ENCODE assay signal across 10 mouse cellular contexts in genomic region chr8:111305031-111305730, GRCm38 (mm10). TPM values are rescaled to one million over a fixed set of nuclear protein-coding genes. Genes with fewer than 3 reads are reported as not detected.
DNase-seq lines count a peak whose midpoint lies in the region; ATAC-seq and TF ChIP-seq lines count a peak whose summit lies in the region.
"Had no signal": no experiment of that assay in that cellular context is flagged by ENCODE, and none has a peak within 500 bp of the region (broad histone marks: within the 10 kb centered on the region; RNA-seq: fewer than 3 reads in every experiment).

No protein-coding gene starts in this region.

- TF ChIP-seq CTCF in hindbrain, postnatal 0 days (IDR thresholded peaks at IDR 0.05; ENCODE audit: low read depth) = no peak
- TF ChIP-seq CTCF in midbrain, postnatal 0 days (IDR thresholded peaks at IDR 0.05) = no peak

- H3K36me3 ChIP-seq in hindbrain, postnatal 0 days (ENCODE audit: insufficient read depth, low read length) = no peaks in the 10 kb centered on the region
- H3K36me3 ChIP-seq in hindbrain, embryonic 13.5 days = no peaks in the 10 kb centered on the region
- H3K36me3 ChIP-seq in midbrain, embryonic 11.5 days (ENCODE audit: control insufficient read depth, insufficient read depth, low read length) = no peaks in the 10 kb centered on the region
- H3K36me3 ChIP-seq in midbrain, postnatal 0 days (ENCODE audit: insufficient read depth, low read length) = no peaks in the 10 kb centered on the region
- H3K36me3 ChIP-seq: midbrain, embryonic 12.5 days; neural tube, embryonic 13.5 days had no signal

- no peak overlapping the region for H3K4me3 ChIP-seq in hindbrain, postnatal 0 days (ENCODE audit: low read length)
- no peak overlapping the region for H3K4me3 ChIP-seq in hindbrain, embryonic 13.5 days
- H3K4me3 ChIP-seq in midbrain, embryonic 11.5 days (ENCODE audit: low read depth, low read length) = no peak overlapping the region
- H3K4me3 ChIP-seq in midbrain, postnatal 0 days (ENCODE audit: low read depth, low read length) = no peak overlapping the region
- H3K4me3 ChIP-seq: midbrain, embryonic 12.5 days; neural tube, embryonic 13.5 days had no signal

- no peaks in the 10 kb centered on the region for H3K9me3 ChIP-seq in hindbrain, postnatal 0 days (ENCODE audit: low read length)
- no peaks in the 10 kb centered on the region for H3K9me3 ChIP-seq in hindbrain, embryonic 13.5 days
- no peaks in the 10 kb centered on the region for H3K9me3 ChIP-seq in midbrain, embryonic 11.5 days (ENCODE audit: control insufficient read depth, low read length)
- no peaks in the 10 kb centered on the region for H3K9me3 ChIP-seq in midbrain, postnatal 0 days (ENCODE audit: low read length)
- H3K9me3 ChIP-seq: midbrain, embryonic 12.5 days; neural tube, embryonic 13.5 days had no signal

- no peak for ATAC-seq in hindbrain, postnatal 0 days
- no peak for ATAC-seq in hindbrain, embryonic 13.5 days (ENCODE audit: low FRiP score)
- no peak for ATAC-seq in midbrain, embryonic 11.5 days (ENCODE audit: low FRiP score)
- no peak for ATAC-seq in midbrain, postnatal 0 days (ENCODE audit: low FRiP score)
- ATAC-seq: liver, postnatal 0 days had no signal

- H3K4me1 ChIP-seq in hindbrain, postnatal 0 days (ENCODE audit: insufficient read depth, low read length) = no peaks in the 10 kb centered on the region
- H3K4me1 ChIP-seq in hindbrain, embryonic 13.5 days (replicated peaks) = 0 out of 2 replicates have a peak, but pooled peaks cover 4% of the 10 kb centered on the region
- no peaks in the 10 kb centered on the region for H3K4me1 ChIP-seq in midbrain, embryonic 11.5 days (ENCODE audit: control insufficient read depth, insufficient read depth, low read length)
- H3K4me1 ChIP-seq in midbrain, postnatal 0 days (ENCODE audit: insufficient read depth, low read length) = no peaks in the 10 kb centered on the region
- H3K4me1 ChIP-seq: midbrain, embryonic 12.5 days; neural tube, embryonic 13.5 days had no signal

- no peaks in the 10 kb centered on the region for H3K27me3 ChIP-seq in hindbrain, postnatal 0 days (ENCODE audit: insufficient read depth, low read length)
- H3K27me3 ChIP-seq in hindbrain, embryonic 13.5 days = no peaks in the 10 kb centered on the region
- no peaks in the 10 kb centered on the region for H3K27me3 ChIP-seq in midbrain, embryonic 11.5 days (ENCODE audit: control insufficient read depth, insufficient read depth, low read length)
- no peaks in the 10 kb centered on the region for H3K27me3 ChIP-seq in midbrain, postnatal 0 days (ENCODE audit: insufficient read depth, low read length)
- H3K27me3 ChIP-seq: midbrain, embryonic 12.5 days; neural tube, embryonic 13.5 days had no signal

- WGBS in hindbrain, postnatal 0 days = 24% methylated on average over 5 of the region's 5 CpGs
- WGBS in hindbrain, embryonic 13.5 days = 30% methylated on average over 5 of the region's 5 CpGs
- WGBS in midbrain, embryonic 11.5 days = 24% methylated on average over 5 of the region's 5 CpGs
- WGBS in midbrain, postnatal 0 days = 27% methylated on average over 5 of the region's 5 CpGs

- peak; percentile 29 for DNase-seq in hindbrain, postnatal 0 days (ENCODE audit: low spot score)
- peak; percentile 49 for DNase-seq in midbrain, embryonic 11.5 days (ENCODE audit: low spot score, missing footprints)
- no peak for DNase-seq in midbrain, postnatal 0 days (ENCODE audit: low spot score)
- peak; percentile 42 for DNase-seq in adrenal gland, postnatal 25 days
- DNase-seq in testis, postnatal 10 days (ENCODE audit: low spot score) = peak; percentile 57
- no peak for DNase-seq in layer of hippocampus, adult 8-10 months (ENCODE audit: low spot score in 2 of 2)
- DNase-seq: liver, postnatal 0 days had no signal

- no peak overlapping the region for H3K9ac ChIP-seq in hindbrain, postnatal 0 days (replicated peaks; ENCODE audit: low read length)
- H3K9ac ChIP-seq in hindbrain, embryonic 13.5 days = no peak overlapping the region
- H3K9ac ChIP-seq in midbrain, embryonic 11.5 days (ENCODE audit: low read length) = no peak overlapping the region
- no peak overlapping the region for H3K9ac ChIP-seq in midbrain, postnatal 0 days (replicated peaks; ENCODE audit: low read length, poor library complexity, severe bottlenecking)
- H3K9ac ChIP-seq: liver, postnatal 0 days; midbrain, embryonic 12.5 days; neural tube, embryonic 13.5 days had no signal

- H3K4me2 ChIP-seq in hindbrain, postnatal 0 days (ENCODE audit: low read depth, low read length) = 0 out of 2 replicates have a peak overlapping the region, but pooled peaks have one; percentile 21
- no peak overlapping the region for H3K4me2 ChIP-seq in hindbrain, embryonic 13.5 days
- no peak overlapping the region for H3K4me2 ChIP-seq in midbrain, embryonic 11.5 days
- no peak overlapping the region for H3K4me2 ChIP-seq in midbrain, postnatal 0 days (ENCODE audit: low read depth, low read length, poor library complexity, severe bottlenecking)
- H3K4me2 ChIP-seq: midbrain, embryonic 12.5 days; neural tube, embryonic 13.5 days had no signal

- peak overlapping the region; percentile 26; the same call in 1 of the 2 replicates for H3K27ac ChIP-seq in hindbrain, postnatal 0 days
- no peak overlapping the region for H3K27ac ChIP-seq in hindbrain, embryonic 13.5 days
- H3K27ac ChIP-seq in midbrain, embryonic 11.5 days (ENCODE audit: low read depth, low read length) = no peak overlapping the region
- no peak overlapping the region for H3K27ac ChIP-seq in midbrain, postnatal 0 days (ENCODE audit: low read depth, low read length)
- H3K27ac ChIP-seq: midbrain, embryonic 12.5 days; neural tube, embryonic 13.5 days had no signal

RNA-seq across cellular contexts. Expression of gene Rfwd3, which starts 5.2 kb away (rescaled TPM):
- 21.6 and 26.6 TPM in 2 replicates for total RNA-seq in hindbrain, postnatal 0 days (2014; rRNA removed)
- 14.8 and 15.4 TPM in 2 replicates for polyA plus RNA-seq in hindbrain, postnatal 0 days (2015; fragmentation: Nextera tagmentation; extraction: Ambion mirVana)
- polyA plus RNA-seq in hindbrain, embryonic 13.5 days (2015; fragmentation: Nextera tagmentation; extraction: Ambion mirVana) = 26.8 and 29.0 TPM in 2 replicates
- polyA plus RNA-seq in midbrain, embryonic 11.5 days (2014; fragmentation: Nextera tagmentation; extraction: Ambion mirVana) = 91.4 and 93.6 TPM in 2 replicates
- 17.2 and 19.2 TPM in 2 replicates for total RNA-seq in midbrain, postnatal 0 days (2014; rRNA removed)
- polyA plus RNA-seq in midbrain, postnatal 0 days (2015; fragmentation: Nextera tagmentation; extraction: Ambion mirVana) = 10.3 and 10.5 TPM in 2 replicates
- total RNA-seq in adrenal gland, postnatal 25 days (2021) = 67.2 and 88.7 TPM in 2 replicates
- total RNA-seq in layer of hippocampus, adult 8-10 months (2022) = 10 to 100 TPM; 21.7 to 24.5 (median 22.6) TPM

RNA-seq across cellular contexts. Expression of gene Mlkl, which starts 32.8 kb away (rescaled TPM):
- 0.63 TPM in 1 of 2 replicates, not detected in the other for total RNA-seq in hindbrain, postnatal 0 days (2014; rRNA removed)
- polyA plus RNA-seq in hindbrain, postnatal 0 days (2015; fragmentation: Nextera tagmentation; extraction: Ambion mirVana) = 0.60 and 0.63 TPM in 2 replicates
- 0.22 and 0.78 TPM in 2 replicates for polyA plus RNA-seq in hindbrain, embryonic 13.5 days (2015; fragmentation: Nextera tagmentation; extraction: Ambion mirVana)
- polyA plus RNA-seq in midbrain, embryonic 11.5 days (2014; fragmentation: Nextera tagmentation; extraction: Ambion mirVana) = 0.45 and 0.65 TPM in 2 replicates
- not detected in 2 replicates for total RNA-seq in midbrain, postnatal 0 days (2014; rRNA removed)
- polyA plus RNA-seq in midbrain, postnatal 0 days (2015; fragmentation: Nextera tagmentation; extraction: Ambion mirVana) = 0.43 and 0.56 TPM in 2 replicates
- 20.7 and 27.5 TPM in 2 replicates for total RNA-seq in adrenal gland, postnatal 25 days (2021)
- 1 to 10 TPM in 1 of 4 experiments, under 1 TPM in 2, not detected in 1; 0.54 to 1.2 (median 0.85) TPM for total RNA-seq in layer of hippocampus, adult 8-10 months (2022)

RNA-seq across cellular contexts. Expression of gene Glg1, which starts 46.2 kb away (rescaled TPM):
- 37.4 and 42.7 TPM in 2 replicates for total RNA-seq in hindbrain, postnatal 0 days (2014; rRNA removed)
- 50.1 and 53.8 TPM in 2 replicates for polyA plus RNA-seq in hindbrain, postnatal 0 days (2015; fragmentation: Nextera tagmentation; extraction: Ambion mirVana)
- 66.7 and 68.6 TPM in 2 replicates for polyA plus RNA-seq in hindbrain, embryonic 13.5 days (2015; fragmentation: Nextera tagmentation; extraction: Ambion mirVana)
- 76.6 and 82.4 TPM in 2 replicates for polyA plus RNA-seq in midbrain, embryonic 11.5 days (2014; fragmentation: Nextera tagmentation; extraction: Ambion mirVana)
- total RNA-seq in midbrain, postnatal 0 days (2014; rRNA removed) = 37.4 and 53.6 TPM in 2 replicates
- 45.7 and 50.9 TPM in 2 replicates for polyA plus RNA-seq in midbrain, postnatal 0 days (2015; fragmentation: Nextera tagmentation; extraction: Ambion mirVana)
- 112 and 135 TPM in 2 replicates for total RNA-seq in adrenal gland, postnatal 25 days (2021)
- 100 to 1,000 TPM; 133 to 146 (median 138) TPM for total RNA-seq in layer of hippocampus, adult 8-10 months (2022)

Comparison
In these comparisons a context has a peak if more than half of its experiments do, and no peak if none do; other contexts are left out.
1. DNase-seq: peak in hindbrain, postnatal 0 days (single experiment), midbrain, embryonic 11.5 days (single experiment), adrenal gland, postnatal 25 days (single experiment) and testis, postnatal 10 days (single experiment); none in midbrain, postnatal 0 days (single experiment) and layer of hippocampus, adult 8-10 months (0 of 2).